Mouse (Mus musculus): ENCODE measurements around the gene G430095P16Rik.

G430095P16Rik gene

DNA sequence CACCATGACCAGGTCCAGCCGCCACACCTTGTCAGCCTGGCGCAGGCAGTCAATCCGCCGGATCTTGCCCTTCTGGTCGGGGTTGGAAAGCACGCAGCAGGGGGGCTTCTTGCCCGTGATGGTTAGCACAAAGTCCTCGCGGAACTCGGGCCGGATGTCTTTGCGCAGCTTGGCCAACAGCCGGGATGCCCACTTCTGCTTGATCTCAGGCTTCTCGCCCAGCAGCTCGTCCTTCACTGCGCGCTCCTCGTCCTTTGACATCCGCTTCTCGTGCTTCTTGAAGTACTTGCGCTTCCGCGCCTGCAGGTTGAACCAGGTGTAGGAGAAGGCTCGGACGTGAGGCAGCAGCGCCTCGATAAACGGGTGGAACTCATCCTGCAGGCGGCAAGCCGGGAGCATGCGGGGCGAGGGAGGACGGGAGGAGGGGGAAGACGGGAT lies 49.2 kb downstream of the G430095P16Rik start:
- DNase-seq (ENCODE audit: low spot score) = no peak

DNA sequence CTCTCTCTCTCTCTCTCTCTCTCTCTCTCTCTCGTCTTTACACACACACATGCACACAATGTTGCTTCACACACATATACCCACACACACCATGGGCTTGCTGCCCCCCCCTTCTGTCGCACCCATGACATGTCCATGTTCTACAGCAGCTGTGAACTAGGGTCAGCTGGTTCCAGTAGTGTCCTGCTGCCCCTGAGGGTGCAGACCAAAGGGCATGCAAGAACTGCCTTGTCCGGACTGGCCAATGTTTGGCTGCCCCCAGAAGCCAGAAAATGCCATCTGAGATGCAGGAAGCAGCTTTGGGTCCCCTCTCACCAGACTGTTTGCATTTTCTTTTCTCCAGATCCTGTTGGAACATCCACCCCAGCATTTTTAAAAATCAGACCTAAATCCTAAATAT lies 49.8 kb downstream of the G430095P16Rik start:
- DNase-seq (ENCODE audit: low spot score) = no peak

GRCm38 (mm10) chr8:84773304-84773703 lies 50.5 kb downstream of the G430095P16Rik start:
- no peak for DNase-seq (ENCODE audit: low spot score)

- DNase-seq (ENCODE audit: low spot score) = peak; percentile 75
Observed at GRCm38 (mm10) chr8:84773833-84774232, 51.0 kb downstream of the G430095P16Rik start.

DNA sequence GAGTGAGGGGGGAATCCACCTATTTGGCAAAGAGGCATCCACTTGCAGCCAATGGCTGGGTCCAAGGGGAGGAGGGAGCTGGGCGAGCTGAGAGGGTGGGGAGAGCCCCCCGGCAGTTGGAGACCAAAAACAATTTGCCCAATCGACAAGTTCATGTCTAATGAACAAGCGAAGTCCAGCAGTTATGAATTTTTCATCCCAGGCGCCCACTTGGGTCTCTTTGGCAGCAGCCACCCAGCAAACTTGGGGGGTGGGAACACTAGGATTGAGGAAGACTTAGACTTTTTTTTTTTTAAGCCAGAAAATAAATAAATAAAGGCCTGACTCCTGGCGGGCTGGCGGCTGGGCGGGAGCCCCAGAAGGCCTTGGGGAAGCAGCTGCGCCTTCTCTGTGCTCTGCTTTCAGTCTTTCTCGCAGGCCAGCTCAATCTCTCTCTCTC lies 51.7 kb downstream of the G430095P16Rik start:
- DNase-seq (ENCODE audit: low spot score) = peak; percentile 59

DNA sequence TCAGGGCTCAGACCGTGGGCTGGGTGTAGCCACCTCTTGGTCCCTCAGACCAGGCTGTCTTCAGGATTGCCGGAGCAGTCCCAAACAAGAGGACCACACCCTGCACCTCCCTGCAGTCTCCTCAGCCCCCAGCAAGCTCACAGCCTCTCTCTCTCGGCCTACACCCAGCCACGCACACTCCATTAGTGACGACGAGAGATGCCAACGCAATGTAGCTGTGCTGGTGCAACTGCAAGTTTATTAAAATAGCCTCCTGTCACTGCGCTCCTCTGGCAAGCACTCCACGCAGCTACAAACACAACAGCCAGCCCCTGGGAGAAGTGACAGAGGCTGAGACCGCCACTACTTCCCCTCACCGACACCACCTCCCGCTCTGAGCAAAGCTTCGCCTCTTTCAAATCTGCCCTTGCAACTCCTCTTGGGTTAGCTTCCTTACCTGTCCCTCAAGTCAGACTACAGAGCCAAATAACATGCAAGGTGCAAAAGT lies 52.3 kb downstream of the G430095P16Rik start:
- DNase-seq (ENCODE audit: low spot score) = no peak

- no peak for DNase-seq (ENCODE audit: low spot score)
Observed at GRCm38 (mm10) chr8:84775621-84776113, 52.9 kb downstream of the G430095P16Rik start.

Measured in ovary, postnatal 36 days (tissue).